Mouse (Mus musculus): ENCODE results near the gene Pagr1b. TPM values are rescaled to one million over a fixed set of nuclear protein-coding genes. Genes with fewer than 3 reads are reported as not detected.

Pagr1b gene
- polyA plus RNA-seq, 1 experiment from 2014 or later, result 0.50 TPM

- Histone ChIP-seq H3K4me1 (ENCODE audit: control insufficient read depth, insufficient read depth, low read length) (no peaks in the 10 kb centered on the region; the same call in 1 of the 2 replicates), H3K36me3 (ENCODE audit: control insufficient read depth, insufficient read depth, low read length) (no peaks in the 10 kb centered on the region), H3K9me3 (replicated peaks; ENCODE audit: control insufficient read depth, low read length, poor library complexity, severe bottlenecking) (no peaks in the 10 kb centered on the region), H3K27ac (ENCODE audit: low read length) (no peak overlapping the region), H3K4me2 (ENCODE audit: low read length) (no peak overlapping the region), H3K4me3 (ENCODE audit: low read depth, low read length) (no peak overlapping the region), H3K9ac (ENCODE audit: low read depth, low read length) (no peak overlapping the region), H3K27me3 (ENCODE audit: control insufficient read depth, insufficient read depth, low read depth, low read length) (no peaks in the 10 kb centered on the region)
- 63% methylated on average over 9 of the region's 9 CpGs for WGBS
- no peak for ATAC-seq
These were observed 7.9 kb downstream of the Pagr1b start for GRCm38 (mm10) chr7:127008239-127009019.

- Histone ChIP-seq H3K27me3 (ENCODE audit: control insufficient read depth, insufficient read depth, low read depth, low read length) (no peaks in the 10 kb centered on the region), H3K4me1 (ENCODE audit: control insufficient read depth, insufficient read depth, low read length) (no peaks in the 10 kb centered on the region; the same call in 1 of the 2 replicates), H3K27ac (ENCODE audit: low read length) (no peak overlapping the region), H3K9me3 (replicated peaks; ENCODE audit: control insufficient read depth, low read length, poor library complexity, severe bottlenecking) (no peaks in the 10 kb centered on the region), H3K36me3 (ENCODE audit: control insufficient read depth, insufficient read depth, low read length) (no peaks in the 10 kb centered on the region), H3K9ac (ENCODE audit: low read depth, low read length) (no peak overlapping the region), H3K4me2 (ENCODE audit: low read length) (no peak overlapping the region), H3K4me3 (ENCODE audit: low read depth, low read length) (no peak overlapping the region)
- 85% methylated on average over 6 of the region's 6 CpGs for whole genome bisulfite sequencing
- no peak for ATAC-seq
These were observed 8.8 kb downstream of the Pagr1b start for GRCm38 (mm10) chr7:127007313-127008024.

GRCm38 (mm10) chr7:127004122-127004875 is 12.0 kb downstream of the Pagr1b start:
- WGBS, result 96% methylated on average over 4 of the region's 4 CpGs
- no peak overlapping the region for H3K27ac ChIP-seq (ENCODE audit: low read length)
- H3K4me2 ChIP-seq (ENCODE audit: low read length), result no peak overlapping the region
- H3K4me1 ChIP-seq (ENCODE audit: control insufficient read depth, insufficient read depth, low read length), result no peaks in the 10 kb centered on the region; the same call in 1 of the 2 replicates
- H3K27me3 ChIP-seq (ENCODE audit: control insufficient read depth, insufficient read depth, low read depth, low read length), result no peaks in the 10 kb centered on the region
- no peaks in the 10 kb centered on the region for H3K9me3 ChIP-seq (replicated peaks; ENCODE audit: control insufficient read depth, low read length, poor library complexity, severe bottlenecking)
- ATAC-seq, result no peak
- H3K4me3 ChIP-seq (ENCODE audit: low read depth, low read length), result no peak overlapping the region
- H3K9ac ChIP-seq (ENCODE audit: low read depth, low read length), result no peak overlapping the region
- no peaks in the 10 kb centered on the region for H3K36me3 ChIP-seq (ENCODE audit: control insufficient read depth, insufficient read depth, low read length)

GRCm38 (mm10) chr7:127003620-127004019 is 12.7 kb downstream of the Pagr1b start:
- no peaks in the 10 kb centered on the region for H3K36me3 ChIP-seq (ENCODE audit: control insufficient read depth, insufficient read depth, low read length)
- no peak overlapping the region for H3K4me2 ChIP-seq (ENCODE audit: low read length)
- no peak overlapping the region for H3K9ac ChIP-seq (ENCODE audit: low read depth, low read length)
- no peak for ATAC-seq
- no peak overlapping the region for H3K4me3 ChIP-seq (ENCODE audit: low read depth, low read length)
- 89% methylated on average over 5 of the region's 5 CpGs for WGBS
- H3K27me3 ChIP-seq (ENCODE audit: control insufficient read depth, insufficient read depth, low read depth, low read length), result no peaks in the 10 kb centered on the region
- no peaks in the 10 kb centered on the region; the same call in 1 of the 2 replicates for H3K4me1 ChIP-seq (ENCODE audit: control insufficient read depth, insufficient read depth, low read length)
- no peaks in the 10 kb centered on the region for H3K9me3 ChIP-seq (replicated peaks; ENCODE audit: control insufficient read depth, low read length, poor library complexity, severe bottlenecking)
- no peak overlapping the region for H3K27ac ChIP-seq (ENCODE audit: low read length)

- H3K9me3 ChIP-seq (replicated peaks; ENCODE audit: control insufficient read depth, low read length, poor library complexity, severe bottlenecking), result no peaks in the 10 kb centered on the region
- 82% methylated on average over 10 of the region's 10 CpGs for WGBS
- H3K9ac ChIP-seq (ENCODE audit: low read depth, low read length), result no peak overlapping the region
- H3K4me1 ChIP-seq (ENCODE audit: control insufficient read depth, insufficient read depth, low read length), result no peaks in the 10 kb centered on the region
- no peak overlapping the region for H3K4me3 ChIP-seq (ENCODE audit: low read depth, low read length)
- no peaks in the 10 kb centered on the region for H3K27me3 ChIP-seq (ENCODE audit: control insufficient read depth, insufficient read depth, low read depth, low read length)
- H3K27ac ChIP-seq (ENCODE audit: low read length), result no peak overlapping the region
- no peak for ATAC-seq
- H3K4me2 ChIP-seq (ENCODE audit: low read length), result no peak overlapping the region
- no peaks in the 10 kb centered on the region for H3K36me3 ChIP-seq (ENCODE audit: control insufficient read depth, insufficient read depth, low read length)
These were observed 16.7 kb downstream of the Pagr1b start for GRCm38 (mm10) chr7:126999568-126999967.

- no peak overlapping the region for H3K4me3 ChIP-seq (ENCODE audit: low read depth, low read length)
- H3K4me2 ChIP-seq (ENCODE audit: low read length), result no peak overlapping the region
- ATAC-seq, result no peak
- WGBS, result 77% methylated on average over 4 of the region's 4 CpGs
- H3K27ac ChIP-seq (ENCODE audit: low read length), result no peak overlapping the region
- no peaks in the 10 kb centered on the region for H3K27me3 ChIP-seq (ENCODE audit: control insufficient read depth, insufficient read depth, low read depth, low read length)
- no peaks in the 10 kb centered on the region for H3K9me3 ChIP-seq (replicated peaks; ENCODE audit: control insufficient read depth, low read length, poor library complexity, severe bottlenecking)
- no peaks in the 10 kb centered on the region for H3K36me3 ChIP-seq (ENCODE audit: control insufficient read depth, insufficient read depth, low read length)
- H3K9ac ChIP-seq (ENCODE audit: low read depth, low read length), result no peak overlapping the region
- no peaks in the 10 kb centered on the region for H3K4me1 ChIP-seq (ENCODE audit: control insufficient read depth, insufficient read depth, low read length)
These were observed 19.8 kb downstream of the Pagr1b start for GRCm38 (mm10) chr7:126996449-126996848.

- no peak overlapping the region for H3K4me2 ChIP-seq (ENCODE audit: low read length)
- H3K4me1 ChIP-seq (ENCODE audit: control insufficient read depth, insufficient read depth, low read length), result no peaks in the 10 kb centered on the region
- H3K9me3 ChIP-seq (replicated peaks; ENCODE audit: control insufficient read depth, low read length, poor library complexity, severe bottlenecking), result no peaks in the 10 kb centered on the region
- ATAC-seq, result no peak
- WGBS, result 73% methylated on average over 8 of the region's 8 CpGs
- H3K9ac ChIP-seq (ENCODE audit: low read depth, low read length), result no peak overlapping the region
- H3K36me3 ChIP-seq (ENCODE audit: control insufficient read depth, insufficient read depth, low read length), result no peaks in the 10 kb centered on the region
- H3K4me3 ChIP-seq (ENCODE audit: low read depth, low read length), result no peak overlapping the region
- no peak overlapping the region for H3K27ac ChIP-seq (ENCODE audit: low read length)
- no peaks in the 10 kb centered on the region for H3K27me3 ChIP-seq (ENCODE audit: control insufficient read depth, insufficient read depth, low read depth, low read length)
These were observed 27.5 kb downstream of the Pagr1b start for GRCm38 (mm10) chr7:126988816-126989215.

GRCm38 (mm10) chr7:126986319-126986718 is 30.0 kb downstream of the Pagr1b start:
- Histone ChIP-seq H3K4me1 (ENCODE audit: control insufficient read depth, insufficient read depth, low read length) (no peaks in the 10 kb centered on the region), H3K36me3 (ENCODE audit: control insufficient read depth, insufficient read depth, low read length) (no peaks in the 10 kb centered on the region), H3K9ac (ENCODE audit: low read depth, low read length) (no peak overlapping the region), H3K4me2 (ENCODE audit: low read length) (no peak overlapping the region), H3K9me3 (replicated peaks; ENCODE audit: control insufficient read depth, low read length, poor library complexity, severe bottlenecking) (no peaks in the 10 kb centered on the region), H3K27ac (ENCODE audit: low read length) (no peak overlapping the region), H3K4me3 (ENCODE audit: low read depth, low read length) (no peak overlapping the region), H3K27me3 (ENCODE audit: control insufficient read depth, insufficient read depth, low read depth, low read length) (no peaks in the 10 kb centered on the region)
- WGBS, result 48% methylated on average over 9 of the region's 9 CpGs
- no peak for ATAC-seq
